In the genomic region with DNA sequence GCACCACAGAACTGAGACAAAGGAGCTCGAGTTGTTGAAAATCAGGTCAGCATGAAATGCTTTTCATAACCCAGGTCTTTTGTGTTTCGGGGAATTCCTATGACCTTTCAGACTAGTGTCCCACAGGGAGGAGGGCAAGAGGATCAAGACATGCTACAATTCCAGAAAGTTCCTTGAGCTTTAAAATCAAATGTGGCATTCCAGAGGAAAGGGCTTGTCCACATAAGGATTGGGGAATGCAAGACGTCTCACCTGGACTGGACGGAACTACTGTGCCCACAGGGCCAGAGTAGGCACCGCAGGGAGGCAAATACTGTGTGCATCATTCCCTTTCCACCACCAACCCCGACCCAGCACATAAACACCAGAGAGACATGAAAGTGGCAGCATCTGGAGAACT, we compare ENCODE assay signal across 16 mouse cellular contexts.
DNase-seq lines count a peak whose midpoint lies in the region; ATAC-seq and TF ChIP-seq lines count a peak whose summit lies in the region.
"Had no signal": no experiment of that assay in that cellular context is flagged by ENCODE, and none has a peak within 500 bp of the region (broad histone marks: within the 10 kb centered on the region; RNA-seq: fewer than 3 reads in every experiment).

No protein-coding gene starts in this region.

- no peak for DNase-seq in heart, embryonic 10.5 days (ENCODE audit: low spot score)
- no peak for DNase-seq in heart, adult 2 months
- no peak for DNase-seq in kidney, adult 2 months
- peak; percentile 51 for DNase-seq in R1 (ENCODE audit: low read depth, low spot score)
- peak; percentile 44 for DNase-seq in limb, embryonic 11.5 days (ENCODE audit: low spot score)
- DNase-seq in frontal cortex, adult 2 months (ENCODE audit: extremely low spot score in 1 of 2, low spot score in 1 of 2), result no peak
- no peak for DNase-seq in left cerebral cortex, adult 18-20 months (ENCODE audit: low spot score in 2 of 2)
- DNase-seq: cerebellum, postnatal 14 days; gastrocnemius, adult 2 months; kidney, postnatal 14 days had no signal

- no peak for TF ChIP-seq POLR2A in heart, adult 2 months (IDR thresholded peaks at IDR 0.05; ENCODE audit: insufficient read depth, low read depth, low read length)
- no peak for TF ChIP-seq POLR2A in kidney, adult 2 months (IDR thresholded peaks at IDR 0.05; ENCODE audit: low read depth, low read length)

- WGBS in heart, embryonic 10.5 days, result 57% methylated on average over 6 of the region's 6 CpGs
- 77% methylated on average over 6 of the region's 6 CpGs for WGBS in heart, adult 2 months
- 67% methylated on average over 6 of the region's 6 CpGs for WGBS in kidney, embryonic 15.5 days
- WGBS in kidney, adult 2 months, result 76% methylated on average over 6 of the region's 6 CpGs
- 58% methylated on average over 6 of the region's 6 CpGs for WGBS in limb, embryonic 11.5 days

- no peak for TF ChIP-seq CTCF in heart, adult 2 months (IDR thresholded peaks at IDR 0.05)
- TF ChIP-seq CTCF in kidney, adult 2 months (conservative IDR thresholded peaks at IDR 0.05; ENCODE audit: insufficient read depth, insufficient read length, low read depth, low read length), result no peak

- no peaks in the 10 kb centered on the region for H3K79me2 ChIP-seq in heart, adult 2 months (replicated peaks; ENCODE audit: control insufficient read depth, insufficient read depth, low read length)

- H3K4me3 ChIP-seq in heart, embryonic 10.5 days, result no peak overlapping the region
- H3K4me3 ChIP-seq in heart, adult 2 months, result no peak overlapping the region
- no peak overlapping the region for H3K4me3 ChIP-seq in kidney, embryonic 15.5 days (replicated peaks)
- H3K4me3 ChIP-seq in kidney, adult 2 months (ENCODE audit: insufficient read depth, low read depth, low read length), result no peak overlapping the region
- no peak overlapping the region for H3K4me3 ChIP-seq in limb, embryonic 11.5 days (ENCODE audit: low read depth, low read length)
- H3K4me3 ChIP-seq: forebrain, embryonic 12.5 days; gastrocnemius, adult 2 months; liver, embryonic 12.5 days; megakaryocyte, embryonic 14.5 days had no signal

- intact Hi-C loops in heart, adult 2 months (cut with DNase I), result no loop called here

- TF ChIP-seq EP300 in heart, adult 2 months (IDR thresholded peaks at IDR 0.05; ENCODE audit: insufficient read depth, low read depth, low read length), result no peak

- H3K27me3 ChIP-seq in heart, embryonic 10.5 days (ENCODE audit: insufficient read depth, poor library complexity, severe bottlenecking), result no peaks in the 10 kb centered on the region
- no peaks in the 10 kb centered on the region for H3K27me3 ChIP-seq in heart, adult 2 months (ENCODE audit: control insufficient read depth, insufficient read depth, low read length)
- H3K27me3 ChIP-seq in kidney, embryonic 15.5 days, result no peaks in the 10 kb centered on the region
- H3K27me3 ChIP-seq in kidney, adult 2 months (replicated peaks; ENCODE audit: control insufficient read depth, insufficient read depth, low read length), result no peaks in the 10 kb centered on the region
- H3K27me3 ChIP-seq in limb, embryonic 11.5 days (ENCODE audit: control insufficient read depth, insufficient read depth, low read length), result no peaks in the 10 kb centered on the region
- H3K27me3 ChIP-seq: forebrain, embryonic 12.5 days; liver, embryonic 12.5 days; megakaryocyte, embryonic 14.5 days; Patski had no signal

- no peaks in the 10 kb centered on the region for H3K9me3 ChIP-seq in heart, embryonic 10.5 days
- no peaks in the 10 kb centered on the region for H3K9me3 ChIP-seq in kidney, embryonic 15.5 days (replicated peaks)
- no peaks in the 10 kb centered on the region for H3K9me3 ChIP-seq in limb, embryonic 11.5 days (ENCODE audit: control insufficient read depth, low read length)
- H3K9me3 ChIP-seq: forebrain, embryonic 12.5 days; liver, embryonic 12.5 days; megakaryocyte, embryonic 14.5 days had no signal

- H3K9ac ChIP-seq in heart, adult 2 months (ENCODE audit: low read depth, low read length), result no peak overlapping the region
- no peak overlapping the region for H3K9ac ChIP-seq in kidney, embryonic 15.5 days
- 0 out of 2 replicates have a peak overlapping the region, but pooled peaks have one; percentile 1 for H3K9ac ChIP-seq in limb, embryonic 11.5 days (ENCODE audit: low read length)
- H3K9ac ChIP-seq: forebrain, embryonic 12.5 days; liver, embryonic 12.5 days had no signal

- peaks cover 71% of the 10 kb centered on the region for H3K4me1 ChIP-seq in heart, embryonic 10.5 days
- H3K4me1 ChIP-seq in heart, adult 2 months (ENCODE audit: control insufficient read depth, insufficient read depth, low read length), result peaks cover 14% of the 10 kb centered on the region
- peaks cover 34% of the 10 kb centered on the region for H3K4me1 ChIP-seq in kidney, embryonic 15.5 days
- 0 out of 2 replicates have a peak, but pooled peaks cover 3% of the 10 kb centered on the region for H3K4me1 ChIP-seq in kidney, adult 2 months (ENCODE audit: control insufficient read depth, insufficient read depth, low read length)
- peaks cover 47% of the 10 kb centered on the region for H3K4me1 ChIP-seq in limb, embryonic 11.5 days (ENCODE audit: control insufficient read depth, insufficient read depth, low read length)

- H3K27ac ChIP-seq in heart, embryonic 10.5 days, result peak overlapping the region; percentile 81
- H3K27ac ChIP-seq in heart, adult 2 months, result no peak overlapping the region
- H3K27ac ChIP-seq in kidney, embryonic 15.5 days, result peak overlapping the region; percentile 65; the same call in 1 of the 2 replicates
- H3K27ac ChIP-seq in kidney, adult 2 months (ENCODE audit: insufficient read depth, low read depth, low read length), result no peak overlapping the region
- peak overlapping the region; percentile 96 for H3K27ac ChIP-seq in limb, embryonic 11.5 days (replicated peaks; ENCODE audit: low read depth, low read length)
- H3K27ac ChIP-seq: forebrain, embryonic 12.5 days; gastrocnemius, adult 2 months; liver, embryonic 12.5 days had no signal

- no peak for ATAC-seq in kidney, embryonic 15.5 days (replicated peaks; ENCODE audit: low FRiP score)
- ATAC-seq in limb, embryonic 11.5 days (ENCODE audit: insufficient number of reproducible peaks, low FRiP score, low TSS enrichment, low read depth), result no peak
- ATAC-seq: inflammation-experienced regulatory T-cells, adult 6 months; liver, embryonic 12.5 days; Patski had no signal

- H3K36me3 ChIP-seq in heart, embryonic 10.5 days, result no peaks in the 10 kb centered on the region
- H3K36me3 ChIP-seq in heart, adult 2 months (ENCODE audit: control insufficient read depth, insufficient read depth, low read length), result no peaks in the 10 kb centered on the region
- no peaks in the 10 kb centered on the region for H3K36me3 ChIP-seq in kidney, embryonic 15.5 days
- no peaks in the 10 kb centered on the region for H3K36me3 ChIP-seq in kidney, adult 2 months (ENCODE audit: control insufficient read depth, insufficient read depth, low read length)
- no peaks in the 10 kb centered on the region for H3K36me3 ChIP-seq in limb, embryonic 11.5 days (ENCODE audit: control insufficient read depth, insufficient read depth, low read length)
- H3K36me3 ChIP-seq: forebrain, embryonic 12.5 days; liver, embryonic 12.5 days had no signal

- no peak overlapping the region for H3K4me2 ChIP-seq in kidney, embryonic 15.5 days
- no peak overlapping the region for H3K4me2 ChIP-seq in limb, embryonic 11.5 days (ENCODE audit: low read depth, severe bottlenecking)
- H3K4me2 ChIP-seq: forebrain, embryonic 12.5 days; liver, embryonic 12.5 days had no signal

Comparison
In these comparisons a context has a peak if more than half of its experiments do, and no peak if none do; other contexts are left out.
1. H3K27ac ChIP-seq: peak in heart, embryonic 10.5 days (single experiment), kidney, embryonic 15.5 days (single experiment) and limb, embryonic 11.5 days (single experiment); none in heart, adult 2 months (single experiment) and kidney, adult 2 months (single experiment).
2. DNase-seq: peak in R1 (single experiment) and limb, embryonic 11.5 days (single experiment); none in heart, embryonic 10.5 days (single experiment), heart, adult 2 months (0 of 2), kidney, adult 2 months (single experiment), frontal cortex, adult 2 months (0 of 2) and left cerebral cortex, adult 18-20 months (0 of 2).